Mouse (Mus musculus): ENCODE results near the gene Snd1.

DNA sequence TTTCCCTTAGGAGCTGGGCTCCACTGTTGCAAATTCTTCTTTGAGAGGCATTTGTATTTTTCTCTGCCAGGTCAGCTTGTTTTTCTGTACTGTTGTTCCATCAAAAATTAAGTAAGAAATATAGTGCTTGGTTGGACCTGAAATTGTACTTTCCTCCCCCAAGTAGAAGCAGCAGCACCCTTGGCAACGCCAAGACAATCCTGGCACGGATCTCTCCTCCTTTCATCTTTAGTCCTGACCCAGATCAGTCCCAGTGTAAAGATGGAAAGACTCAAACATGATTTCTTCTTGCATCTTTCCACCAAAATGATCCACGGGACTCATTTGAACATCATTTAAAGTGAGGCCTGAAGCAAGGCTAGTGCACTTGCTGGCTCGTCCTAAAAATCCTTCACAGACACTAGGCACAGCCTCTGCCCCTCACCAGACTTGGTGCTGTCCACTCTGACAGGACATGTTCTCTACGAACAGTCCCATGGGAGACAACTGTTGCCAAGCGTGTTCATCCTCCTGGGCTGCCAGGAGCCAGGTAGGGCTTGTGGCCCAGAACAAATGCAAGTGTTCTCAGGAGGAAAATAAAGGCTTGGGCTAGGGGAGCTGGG is 328.8 kb downstream of the Snd1 start:
- TF ChIP-seq CTCF (conservative IDR thresholded peaks at IDR 0.05; ENCODE audit: low read length): no peak
- no peak for TF ChIP-seq NANOG (IDR thresholded peaks at IDR 0.05; ENCODE audit: borderline replicate concordance, low read length)

All from E14TG2a.4 (cell line).